Mouse (Mus musculus): ENCODE measurements around the gene Ifit1bl2.
"Not testable (repeated sequence)": the region's sequence is repeated elsewhere in the genome, so short reads cannot be mapped to it uniquely, and the experiment has no call there.

Gene Ifit1bl2

GRCm38 (mm10) chr19:34607237-34608051 lies 33.1 kb downstream of the Ifit1bl2 start, which contains the start of gene Ifit3b:
Gene Ifit3b, plus strand, starts transcription at chr19:34607970.
- not testable (repeated sequence) for DNase-seq

GRCm38 (mm10) chr19:34605472-34605871 lies 35.1 kb downstream of the Ifit1bl2 start:
- DNase-seq: no peak

DNA sequence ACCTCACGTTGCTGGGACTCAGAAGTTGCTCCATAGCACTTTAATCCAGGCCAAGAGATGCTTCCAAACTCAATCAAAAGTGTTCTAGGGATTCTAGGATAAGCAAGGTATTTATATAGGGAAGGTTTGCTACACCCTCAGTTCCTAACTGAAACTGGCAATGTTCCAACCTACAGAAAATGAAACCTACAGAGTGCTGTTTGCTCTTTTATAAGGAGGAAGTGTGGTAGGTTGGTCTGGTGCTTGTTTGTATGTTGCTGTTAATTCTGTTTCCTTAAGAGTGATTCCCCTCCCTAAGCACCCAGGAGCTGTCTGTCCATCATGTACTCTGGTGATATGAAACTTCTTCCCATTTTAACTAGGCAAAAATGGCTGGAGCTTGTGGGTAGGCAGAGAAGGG lies 38.7 kb downstream of the Ifit1bl2 start, which contains the start of gene Ifit1bl1:
Gene Ifit1bl1 (minus strand): TSS at position 69 of the 400 bp plus-strand sequence.
- DNase-seq: not testable (repeated sequence)

DNA sequence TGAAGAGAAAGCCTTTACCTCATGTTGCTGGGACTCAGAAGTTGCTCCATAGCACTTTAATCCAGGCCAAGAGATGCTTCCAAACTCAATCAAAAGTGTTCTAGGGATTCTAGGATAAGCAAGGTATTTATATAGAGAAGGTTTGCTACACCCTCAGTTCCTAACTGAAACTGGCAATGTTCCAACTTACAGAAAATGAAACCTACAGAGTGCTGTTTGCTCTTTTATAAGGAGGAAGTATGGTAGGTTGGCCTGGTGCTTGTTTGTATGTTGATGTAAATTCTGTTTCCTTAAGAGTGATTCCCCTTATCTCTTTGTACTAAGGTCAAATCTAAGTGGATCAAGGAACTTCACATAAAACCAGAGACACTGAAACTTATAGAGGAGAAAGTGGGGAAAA lies 41.3 kb downstream of the Ifit1bl2 start:
- not testable (repeated sequence) for DNase-seq

GRCm38 (mm10) chr19:34598341-34598740 lies 42.2 kb downstream of the Ifit1bl2 start:
- no peak for DNase-seq

DNA sequence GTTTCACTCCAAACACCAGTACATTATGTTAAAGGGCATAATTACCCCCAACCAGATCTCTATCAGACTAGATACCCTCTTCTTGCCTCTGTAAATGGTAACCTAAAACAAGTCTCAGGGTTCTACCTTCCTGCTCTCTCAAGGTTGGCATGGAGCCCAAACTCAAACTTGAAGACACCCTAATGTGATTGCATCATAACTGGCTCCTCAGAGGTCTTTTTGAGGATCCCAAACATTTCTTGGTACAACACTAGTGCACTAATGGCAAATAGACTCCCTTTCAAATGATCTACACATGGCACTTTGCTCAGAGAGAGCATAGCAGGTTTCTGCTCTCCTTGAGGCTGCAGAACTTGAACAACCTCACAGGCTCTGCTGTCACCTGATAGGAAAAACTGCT lies 43.7 kb downstream of the Ifit1bl2 start:
- no peak for DNase-seq

GRCm38 (mm10) chr19:34594523-34594922 lies 46.0 kb downstream of the Ifit1bl2 start:
- DNase-seq: not testable (repeated sequence)

- DNase-seq: no peak
Measured at GRCm38 (mm10) chr19:34593456-34593855, 47.1 kb downstream of the Ifit1bl2 start.

GRCm38 (mm10) chr19:34588959-34589358 lies 51.6 kb downstream of the Ifit1bl2 start:
- no peak for DNase-seq

DNA sequence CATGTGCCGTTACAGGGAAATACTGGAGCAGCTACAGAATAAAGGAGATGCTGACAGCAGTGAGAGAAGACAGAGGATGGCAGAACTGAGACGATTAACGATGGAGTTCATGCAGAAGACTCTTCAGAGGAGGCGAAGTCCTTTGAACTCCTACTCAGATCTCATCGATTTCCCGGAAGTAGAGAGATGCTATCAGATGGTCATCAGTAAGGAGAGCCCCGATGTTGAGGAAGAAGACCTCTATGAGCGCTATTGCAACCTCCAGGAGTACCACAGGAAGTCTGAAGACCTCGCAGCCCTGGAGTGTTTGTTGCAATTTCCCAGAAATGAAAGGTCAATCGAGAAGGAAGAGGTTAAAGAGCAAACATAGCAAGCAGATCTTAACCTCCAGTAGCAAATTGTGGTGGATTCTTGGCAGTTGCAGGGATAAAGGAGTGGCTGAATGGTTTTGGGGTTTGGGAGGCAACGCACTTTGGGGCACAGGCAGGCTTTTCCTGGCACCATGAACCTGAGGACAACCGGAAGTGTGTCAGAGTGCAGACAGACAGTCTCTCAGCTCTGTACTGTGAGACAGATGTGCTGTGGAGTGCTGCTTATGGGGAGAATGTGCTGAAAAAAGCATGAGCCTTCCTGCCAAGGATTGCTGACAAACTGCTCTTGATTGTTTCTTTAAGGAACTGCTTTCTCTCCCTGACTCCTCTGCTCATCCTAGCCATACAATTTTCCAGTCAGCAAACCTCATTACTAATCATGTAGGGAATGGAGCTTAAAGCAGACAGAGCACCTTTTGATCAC lies 52.4 kb downstream of the Ifit1bl2 start:
- DNase-seq: peak; percentile 24

GRCm38 (mm10) chr19:34585740-34586458 lies 54.6 kb downstream of the Ifit1bl2 start:
- DNase-seq: not testable (repeated sequence)

- not testable (repeated sequence) for DNase-seq
Measured at GRCm38 (mm10) chr19:34583126-34583766, 57.3 kb downstream of the Ifit1bl2 start, which contains the start of gene Ifit3. Gene Ifit3, plus strand, starts transcription at chr19:34583531.

DNA sequence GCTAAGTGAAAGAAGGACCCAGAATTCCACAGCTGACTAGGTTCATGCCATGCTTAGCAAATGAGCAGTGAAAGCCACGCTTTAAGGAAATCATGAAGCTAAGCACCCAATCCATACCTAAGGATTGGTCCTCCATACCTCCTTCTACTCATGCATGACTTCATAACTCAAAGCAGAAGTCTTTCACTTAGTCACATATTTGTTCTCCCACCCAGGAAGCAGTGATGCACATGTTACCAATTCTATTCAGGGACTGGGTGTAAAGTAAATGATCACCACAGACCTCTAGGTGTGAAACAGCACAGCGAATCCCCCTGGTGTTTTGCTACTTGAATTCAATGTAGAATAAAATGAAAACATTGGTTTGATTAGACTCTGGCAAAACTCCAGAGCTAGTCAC lies 57.8 kb downstream of the Ifit1bl2 start:
- DNase-seq: not testable (repeated sequence)

DNA sequence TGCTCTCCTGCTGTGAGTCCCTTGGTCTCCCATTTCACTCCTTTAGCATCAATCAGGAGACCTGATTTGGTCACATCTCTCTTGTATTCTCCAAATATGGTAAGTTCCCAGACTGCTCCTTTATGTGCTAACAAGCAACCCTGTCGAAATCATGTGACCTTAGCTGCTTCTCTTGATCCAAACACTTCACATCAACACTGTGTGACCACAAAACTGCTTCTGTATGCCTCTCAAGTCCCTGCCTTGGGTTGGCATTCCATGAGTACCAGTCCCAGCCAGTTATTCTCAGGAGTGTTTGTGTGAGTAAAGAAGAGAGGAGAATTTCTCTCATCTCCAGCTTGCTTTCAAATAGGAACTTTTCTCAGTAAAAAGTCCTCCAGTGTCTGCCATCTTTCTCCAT lies 63.4 kb downstream of the Ifit1bl2 start:
- DNase-seq: no peak

DNA sequence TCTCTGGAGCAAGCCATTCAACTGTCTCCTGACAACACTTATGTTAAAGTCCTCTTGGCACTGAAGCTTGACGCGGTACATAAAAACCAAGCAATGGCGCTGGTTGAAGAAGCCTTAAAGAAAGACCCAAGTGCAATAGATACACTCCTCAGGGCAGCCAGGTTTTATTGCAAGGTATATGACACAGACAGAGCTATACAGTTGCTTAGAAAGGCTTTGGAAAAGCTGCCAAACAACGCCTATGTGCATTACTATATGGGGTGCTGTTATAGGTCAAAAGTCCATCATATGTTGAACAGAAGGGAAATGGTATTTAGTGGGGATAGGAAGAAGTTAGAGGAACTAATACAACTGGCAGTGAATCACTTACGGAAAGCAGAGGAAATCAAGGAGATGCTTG lies 66.9 kb downstream of the Ifit1bl2 start:
- DNase-seq: no peak

DNA sequence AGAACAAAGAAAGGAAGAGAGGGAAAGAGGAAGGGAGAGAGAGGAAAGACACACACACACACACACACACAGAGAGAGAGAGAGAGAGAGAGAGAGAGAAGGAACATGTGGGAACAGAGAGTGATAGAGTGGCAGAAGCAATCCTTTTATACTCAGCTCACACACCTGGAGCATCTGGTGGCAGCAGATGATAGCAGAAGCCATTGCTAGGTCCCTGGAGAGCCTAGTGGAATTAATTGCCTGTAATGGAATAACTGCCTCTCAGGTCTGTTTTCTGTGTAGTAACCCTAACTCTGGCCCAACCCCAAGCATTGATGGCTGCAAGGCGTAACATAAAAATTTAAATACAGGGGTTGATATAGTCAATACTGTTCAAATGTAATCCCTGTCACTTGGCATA lies 69.5 kb downstream of the Ifit1bl2 start:
- no peak for DNase-seq

DNA sequence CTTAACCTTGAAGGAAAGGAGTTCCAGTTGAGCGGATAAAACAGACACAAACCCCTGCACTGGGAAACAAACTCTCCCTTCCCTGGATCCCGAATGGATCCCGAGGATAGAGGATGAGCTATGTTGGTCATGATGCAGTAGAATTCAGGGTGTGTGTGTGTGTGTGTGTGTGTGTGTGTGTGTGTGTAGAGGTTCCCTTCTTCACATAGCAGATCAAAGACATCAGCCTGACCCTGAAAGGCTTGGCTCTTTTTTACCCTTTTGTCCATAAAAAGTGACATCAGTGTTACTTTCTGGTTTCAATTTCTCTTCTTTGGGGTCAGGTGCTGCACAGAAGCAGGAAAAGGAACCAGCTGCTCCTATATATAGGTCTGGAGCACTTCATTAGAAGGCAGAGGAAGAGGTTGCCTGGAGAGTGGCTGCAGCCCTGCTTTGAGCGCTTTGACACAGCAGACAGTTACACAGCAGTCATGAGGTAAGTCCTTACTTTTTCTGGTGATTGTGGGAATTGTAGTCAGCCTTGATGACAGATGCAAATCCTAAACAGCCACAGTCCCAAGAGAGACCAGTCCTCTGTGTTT lies 70.6 kb downstream of the Ifit1bl2 start:
- no peak for DNase-seq

GRCm38 (mm10) chr19:34568988-34569895 lies 71.3 kb downstream of the Ifit1bl2 start:
- DNase-seq: no peak
